Mouse (Mus musculus): Measurements from ENCODE around the gene St6galnac3. TPM values are rescaled to one million over a fixed set of nuclear protein-coding genes. Genes with fewer than 3 reads are reported as not detected.

Gene St6galnac3
- polyA plus RNA-seq, 1 experiment from 2014 or later: 10.5 TPM

- Histone ChIP-seq H3K27me3 (ENCODE audit: control insufficient read depth, insufficient read depth, low read depth, low read length) (no peaks in the 10 kb centered on the region), H3K27ac (ENCODE audit: low read length) (no peak overlapping the region), H3K4me3 (ENCODE audit: low read depth, low read length) (no peak overlapping the region), H3K36me3 (ENCODE audit: control insufficient read depth, insufficient read depth) (no peaks in the 10 kb centered on the region), H3K9ac (ENCODE audit: low read depth, low read length) (no peak overlapping the region), H3K4me2 (ENCODE audit: low read depth, low read length) (no peak overlapping the region), H3K9me3 (replicated peaks; ENCODE audit: control insufficient read depth, low read length) (no peaks in the 10 kb centered on the region), H3K4me1 (ENCODE audit: control insufficient read depth, low read depth, low read length) (no peaks in the 10 kb centered on the region)
- no peak for ATAC-seq (ENCODE audit: low read depth)
- 39% methylated on average over 9 of the region's 9 CpGs for WGBS (ENCODE audit: insufficient replicate concordance)
Observed at GRCm38 (mm10) chr3:153161676-153162075, 563.3 kb downstream of the St6galnac3 start.

DNA sequence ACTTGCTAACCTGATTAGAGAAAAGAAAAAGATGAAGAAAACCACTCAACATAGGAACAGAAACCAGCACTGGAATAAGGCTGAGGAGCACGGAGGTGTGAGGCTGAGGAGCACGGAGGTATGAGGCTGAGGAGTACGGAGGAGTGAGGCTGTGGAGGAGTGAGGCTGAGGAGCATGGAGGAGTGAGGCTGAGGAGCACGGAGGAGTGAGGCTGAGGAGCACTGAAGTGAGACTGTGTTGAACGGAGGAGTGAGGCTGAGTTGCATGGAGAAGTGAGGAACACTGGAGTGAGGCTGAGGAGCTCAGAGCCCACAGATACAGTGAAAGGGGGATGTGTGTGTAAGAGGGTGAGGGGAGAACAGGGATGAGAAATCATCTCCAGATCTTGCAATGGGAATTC lies 564.3 kb downstream of the St6galnac3 start:
- no peaks in the 10 kb centered on the region for H3K36me3 ChIP-seq (ENCODE audit: control insufficient read depth, insufficient read depth)
- no peak overlapping the region for H3K4me2 ChIP-seq (ENCODE audit: low read depth, low read length)
- H3K4me1 ChIP-seq (ENCODE audit: control insufficient read depth, low read depth, low read length): no peaks in the 10 kb centered on the region

GRCm38 (mm10) chr3:153148887-153149286 lies 576.1 kb downstream of the St6galnac3 start:
- Histone ChIP-seq H3K9me3 (replicated peaks; ENCODE audit: control insufficient read depth, low read length) (no peaks in the 10 kb centered on the region), H3K4me2 (ENCODE audit: low read depth, low read length) (no peak overlapping the region), H3K27ac (ENCODE audit: low read length) (no peak overlapping the region), H3K4me1 (ENCODE audit: control insufficient read depth, low read depth, low read length) (no peaks in the 10 kb centered on the region), H3K9ac (ENCODE audit: low read depth, low read length) (no peak overlapping the region), H3K36me3 (ENCODE audit: control insufficient read depth, insufficient read depth) (no peaks in the 10 kb centered on the region), H3K4me3 (ENCODE audit: low read depth, low read length) (no peak overlapping the region), H3K27me3 (ENCODE audit: control insufficient read depth, insufficient read depth, low read depth, low read length) (no peaks in the 10 kb centered on the region)
- peak; percentile 86 for ATAC-seq (ENCODE audit: low read depth)
- WGBS (ENCODE audit: insufficient replicate concordance): 0% methylated on average over 2 of the region's 2 CpGs

More for the DNA sequence above, 564.3 kb downstream of the St6galnac3 start:
- 66% methylated on average over 5 of the region's 5 CpGs for WGBS (ENCODE audit: insufficient replicate concordance)
- Histone ChIP-seq H3K4me3 (ENCODE audit: low read depth, low read length) (no peak overlapping the region), H3K9ac (ENCODE audit: low read depth, low read length) (no peak overlapping the region), H3K27me3 (ENCODE audit: control insufficient read depth, insufficient read depth, low read depth, low read length) (no peaks in the 10 kb centered on the region), H3K27ac (ENCODE audit: low read length) (no peak overlapping the region), H3K9me3 (replicated peaks; ENCODE audit: control insufficient read depth, low read length) (no peaks in the 10 kb centered on the region)
- no peak for ATAC-seq (ENCODE audit: low read depth)

Small RNA genes within 50 kb of the gene (microRNA-seq; reads per million reads assigned to microRNA genes)
- gene Gm27405: not detected

Other genes with a start within 250 kb of the St6galnac3 start
- 2.2 and 2.4 TPM in 2 replicates for gene Asb17, start 119.0 kb upstream of the St6galnac3 start, polyA plus RNA-seq (2015; fragmentation: Nextera tagmentation; extraction: Ambion mirVana)
- gene Msh4, start 181.0 kb upstream of the St6galnac3 start, polyA plus RNA-seq (2015; fragmentation: Nextera tagmentation; extraction: Ambion mirVana): 0.04 TPM in 1 of 2 replicates, not detected in the other
- gene Rabggtb, start 187.8 kb upstream of the St6galnac3 start, polyA plus RNA-seq (2015; fragmentation: Nextera tagmentation; extraction: Ambion mirVana): 29.1 and 35.8 TPM in 2 replicates
- 133 and 157 TPM in 2 replicates for gene Acadm, start 219.5 kb upstream of the St6galnac3 start, polyA plus RNA-seq (2015; fragmentation: Nextera tagmentation; extraction: Ambion mirVana)
- 0.18 and 0.22 TPM in 2 replicates for gene Slc44a5, start 248.3 kb upstream of the St6galnac3 start, polyA plus RNA-seq (2015; fragmentation: Nextera tagmentation; extraction: Ambion mirVana)